Comparison of ENCODE assay signal across 16 mouse cellular contexts in genomic region chr2:84094751-84095150, GRCm38 (mm10).
"Had no signal": no experiment of that assay in that cellular context is flagged by ENCODE, and none has a peak within 500 bp of the region (broad histone marks: within the 10 kb centered on the region; RNA-seq: fewer than 3 reads in every experiment).

No protein-coding gene starts in this region.

- ATAC-seq: intestine, postnatal 0 days; liver, embryonic 12.5 days; midbrain, embryonic 15.5 days had no signal

- H3K36me3 ChIP-seq: limb, embryonic 15.5 days; liver, embryonic 12.5 days; lung, embryonic 15.5 days; midbrain, embryonic 15.5 days; neural tube, embryonic 13.5 days had no signal

- H3K27me3 ChIP-seq: limb, embryonic 15.5 days; liver, embryonic 12.5 days; lung, embryonic 15.5 days; midbrain, embryonic 15.5 days; neural tube, embryonic 13.5 days had no signal

- DNase-seq: kidney, adult 8-10 months; kidney, postnatal 36 days; lung, postnatal 14 days; retina, postnatal 1 day; right cerebral cortex, postnatal 14 days; thymus, adult 2 months; thymus, postnatal 25 days had no signal

- H3K9me3 ChIP-seq: limb, embryonic 15.5 days; liver, embryonic 12.5 days; lung, embryonic 15.5 days; midbrain, embryonic 15.5 days; neural tube, embryonic 13.5 days had no signal

- H3K4me3 ChIP-seq: layer of hippocampus, adult 2 months; limb, embryonic 15.5 days; liver, embryonic 12.5 days; lung, embryonic 15.5 days; midbrain, embryonic 15.5 days; neural tube, embryonic 13.5 days had no signal

- H3K4me1 ChIP-seq: limb, embryonic 15.5 days; liver, embryonic 12.5 days; lung, embryonic 15.5 days; midbrain, embryonic 15.5 days; neural tube, embryonic 13.5 days had no signal

- H3K9ac ChIP-seq: limb, embryonic 15.5 days; liver, embryonic 12.5 days; lung, embryonic 15.5 days; midbrain, embryonic 15.5 days; neural tube, embryonic 13.5 days had no signal

- H3K27ac ChIP-seq: kidney, postnatal 0 days; layer of hippocampus, adult 2 months; limb, embryonic 15.5 days; liver, embryonic 12.5 days; lung, embryonic 15.5 days; midbrain, embryonic 15.5 days; neural tube, embryonic 13.5 days had no signal

- H3K4me2 ChIP-seq: limb, embryonic 15.5 days; liver, embryonic 12.5 days; lung, embryonic 15.5 days; midbrain, embryonic 11.5 days; midbrain, embryonic 15.5 days; neural tube, embryonic 13.5 days had no signal
